Mouse (Mus musculus): ENCODE data around the gene Bax. TPM values are rescaled to one million over a fixed set of nuclear protein-coding genes. Genes with fewer than 3 reads are reported as not detected.
A peak's percentile ranks its signal among the peaks of the same experiment; 100 is the strongest.
"Not testable (repeated sequence)": the region's sequence is repeated elsewhere in the genome, so short reads cannot be mapped to it uniquely, and the experiment has no call there.

The Bax gene
- polyA plus RNA-seq, 1 experiment, result 24.4 TPM

- H3K4me3 ChIP-seq (replicated peaks), result peak overlapping the region; percentile 65
- H3K9me3 ChIP-seq (ENCODE audit: control insufficient read depth, low read length), result no peaks in the 10 kb centered on the region
- peaks cover 88% of the 10 kb centered on the region for H3K36me3 ChIP-seq (ENCODE audit: control insufficient read depth)
- no peaks in the 10 kb centered on the region for H3K27me3 ChIP-seq (ENCODE audit: control insufficient read depth)
- peaks cover 76% of the 10 kb centered on the region for H3K4me1 ChIP-seq (ENCODE audit: control insufficient read depth)
- TF ChIP-seq GATA1 (IDR thresholded peaks at IDR 0.05; ENCODE audit: low read length), result no peak
- no peak for TF ChIP-seq TAL1 (IDR thresholded peaks at IDR 0.05; ENCODE audit: low read length)
These were observed 5.8 kb downstream of the Bax start for GRCm38 (mm10) chr7:45460860-45461314.

- peaks cover 72% of the 10 kb centered on the region for H3K4me1 ChIP-seq (ENCODE audit: control insufficient read depth)
- no peaks in the 10 kb centered on the region for H3K9me3 ChIP-seq (ENCODE audit: control insufficient read depth, low read length)
- TF ChIP-seq TAL1 (IDR thresholded peaks at IDR 0.05; ENCODE audit: low read length) (no peak), GATA1 (IDR thresholded peaks at IDR 0.05; ENCODE audit: low read length) (no peak)
- peaks cover 84% of the 10 kb centered on the region for H3K36me3 ChIP-seq (ENCODE audit: control insufficient read depth)
- peak overlapping the region; percentile 65 for H3K4me3 ChIP-seq (replicated peaks)
- H3K27me3 ChIP-seq (ENCODE audit: control insufficient read depth), result no peaks in the 10 kb centered on the region
These were observed 6.3 kb downstream of the Bax start for GRCm38 (mm10) chr7:45460377-45460776.

GRCm38 (mm10) chr7:45459564-45460140 is 7.0 kb downstream of the Bax start, which contains the start of gene Ftl1:
TSS of gene Ftl1 (minus strand) at chr7:45459884.
- H3K9me3 ChIP-seq (ENCODE audit: control insufficient read depth, low read length); H3K27me3 ChIP-seq (ENCODE audit: control insufficient read depth): not testable (repeated sequence)
- H3K36me3 ChIP-seq (ENCODE audit: control insufficient read depth), result peaks cover 83% of the 10 kb centered on the region
- H3K4me1 ChIP-seq (ENCODE audit: control insufficient read depth), result peaks cover 65% of the 10 kb centered on the region
- H3K4me3 ChIP-seq (replicated peaks), result peak within 1 kb of the TSS; percentile 78

- H3K9me3 ChIP-seq (ENCODE audit: control insufficient read depth, low read length), result no peaks in the 10 kb centered on the region
- H3K4me1 ChIP-seq (ENCODE audit: control insufficient read depth), result peaks cover 67% of the 10 kb centered on the region
- H3K36me3 ChIP-seq (ENCODE audit: control insufficient read depth), result peaks cover 80% of the 10 kb centered on the region
- no peaks in the 10 kb centered on the region for H3K27me3 ChIP-seq (ENCODE audit: control insufficient read depth)
- no peak for TF ChIP-seq TAL1 (IDR thresholded peaks at IDR 0.05; ENCODE audit: low read length)
- TF ChIP-seq GATA1 (IDR thresholded peaks at IDR 0.05; ENCODE audit: low read length), result no peak
- peak overlapping the region; percentile 78 for H3K4me3 ChIP-seq (replicated peaks)
These were observed 7.7 kb downstream of the Bax start for GRCm38 (mm10) chr7:45458748-45459563.

GRCm38 (mm10) chr7:45457204-45458060 is 9.3 kb downstream of the Bax start:
- Histone ChIP-seq H3K36me3 (ENCODE audit: control insufficient read depth) (peaks cover 65% of the 10 kb centered on the region), H3K4me1 (ENCODE audit: control insufficient read depth) (peaks cover 58% of the 10 kb centered on the region), H3K4me3 (replicated peaks) (peak overlapping the region; percentile 58), H3K9me3 (ENCODE audit: control insufficient read depth, low read length) (no peaks in the 10 kb centered on the region), H3K27me3 (ENCODE audit: control insufficient read depth) (no peaks in the 10 kb centered on the region; the same call in 1 of the 2 replicates)
- TF ChIP-seq GATA1 (IDR thresholded peaks at IDR 0.05; ENCODE audit: low read length) (no peak), TAL1 (IDR thresholded peaks at IDR 0.05; ENCODE audit: low read length) (no peak)

GRCm38 (mm10) chr7:45456721-45457203 is 9.9 kb downstream of the Bax start:
- Histone ChIP-seq H3K27me3 (ENCODE audit: control insufficient read depth) (no peaks in the 10 kb centered on the region; the same call in 1 of the 2 replicates), H3K9me3 (ENCODE audit: control insufficient read depth, low read length) (no peaks in the 10 kb centered on the region), H3K4me1 (ENCODE audit: control insufficient read depth) (peaks cover 56% of the 10 kb centered on the region), H3K4me3 (replicated peaks) (peak overlapping the region; percentile 58), H3K36me3 (ENCODE audit: control insufficient read depth) (peaks cover 59% of the 10 kb centered on the region)
- TF ChIP-seq TAL1 (IDR thresholded peaks at IDR 0.05; ENCODE audit: low read length), result no peak

GRCm38 (mm10) chr7:45455932-45456696 is 10.6 kb downstream of the Bax start:
- no peaks in the 10 kb centered on the region for H3K9me3 ChIP-seq (ENCODE audit: control insufficient read depth, low read length)
- no peaks in the 10 kb centered on the region; the same call in 1 of the 2 replicates for H3K27me3 ChIP-seq (ENCODE audit: control insufficient read depth)
- peaks cover 53% of the 10 kb centered on the region for H3K36me3 ChIP-seq (ENCODE audit: control insufficient read depth)
- H3K4me1 ChIP-seq (ENCODE audit: control insufficient read depth), result peaks cover 56% of the 10 kb centered on the region
- TF ChIP-seq GATA1 (IDR thresholded peaks at IDR 0.05; ENCODE audit: low read length) (no peak), TAL1 (IDR thresholded peaks at IDR 0.05; ENCODE audit: low read length) (no peak)
- H3K4me3 ChIP-seq (replicated peaks), result peak overlapping the region; percentile 15

- peaks cover 47% of the 10 kb centered on the region for H3K4me1 ChIP-seq (ENCODE audit: control insufficient read depth)
- no peaks in the 10 kb centered on the region for H3K9me3 ChIP-seq (ENCODE audit: control insufficient read depth, low read length)
- peaks cover 45% of the 10 kb centered on the region for H3K36me3 ChIP-seq (ENCODE audit: control insufficient read depth)
- TF ChIP-seq GATA1 (IDR thresholded peaks at IDR 0.05; ENCODE audit: low read length), result no peak
- H3K4me3 ChIP-seq (replicated peaks), result no peak overlapping the region
- no peaks in the 10 kb centered on the region; the same call in 1 of the 2 replicates for H3K27me3 ChIP-seq (ENCODE audit: control insufficient read depth)
These were observed 11.7 kb downstream of the Bax start for GRCm38 (mm10) chr7:45454971-45455370.
